Mouse (Mus musculus) mature B cell (primary cell): ENCODE results near the gene Slc38a2.

Experiments used
- in situ Hi-C: fragments of 300-500 bp; cut with MboI; formaldehyde crosslinking; loops from 2 replicates; pipeline ENCODE4 v1.14.3; 2019

Gene Slc38a2

GRCm38 (mm10) chr15:96665889-96666288, 33.6 kb downstream of the Slc38a2 start:
- in situ Hi-C loops = no loop called here

- in situ Hi-C loops = loop anchor here (5.0 kb wide), 1 partner anchor 113 kb away; no protein-coding TSS in a partner anchor
Measured at GRCm38 (mm10) chr15:96660590-96661141, 38.9 kb downstream of the Slc38a2 start.

- in situ Hi-C loops = no loop called here
Measured at GRCm38 (mm10) chr15:96658275-96658602, 41.3 kb downstream of the Slc38a2 start.

GRCm38 (mm10) chr15:96657576-96658274, 41.8 kb downstream of the Slc38a2 start:
- in situ Hi-C loops = no loop called here

- in situ Hi-C loops = no loop called here
Measured at GRCm38 (mm10) chr15:96655514-96655913, 44.0 kb downstream of the Slc38a2 start.

- in situ Hi-C loops = no loop called here
Measured at GRCm38 (mm10) chr15:96654714-96655113, 44.8 kb downstream of the Slc38a2 start.

- in situ Hi-C loops = no loop called here
Measured at GRCm38 (mm10) chr15:96653011-96653410, 46.5 kb downstream of the Slc38a2 start.

- in situ Hi-C loops = no loop called here
Measured at GRCm38 (mm10) chr15:96652531-96652930, 47.0 kb downstream of the Slc38a2 start.

- in situ Hi-C loops = no loop called here
Measured at GRCm38 (mm10) chr15:96647376-96647775, 52.2 kb downstream of the Slc38a2 start.

- in situ Hi-C loops = no loop called here
Measured at GRCm38 (mm10) chr15:96642436-96643405, 56.8 kb downstream of the Slc38a2 start, which contains the start of gene Slc38a1. TSS of gene Slc38a1 (minus strand) at chr15:96642913.

GRCm38 (mm10) chr15:96641821-96642435, 57.6 kb downstream of the Slc38a2 start:
- in situ Hi-C loops = no loop called here

- in situ Hi-C loops = no loop called here
Measured at GRCm38 (mm10) chr15:96641111-96641820, 58.3 kb downstream of the Slc38a2 start.

GRCm38 (mm10) chr15:96640291-96640985, 59.1 kb downstream of the Slc38a2 start:
- in situ Hi-C loops = no loop called here

- in situ Hi-C loops = no loop called here
Measured at GRCm38 (mm10) chr15:96639630-96640029, 59.9 kb downstream of the Slc38a2 start.

- in situ Hi-C loops = no loop called here
Measured at GRCm38 (mm10) chr15:96638656-96639055, 60.9 kb downstream of the Slc38a2 start.

GRCm38 (mm10) chr15:96638173-96638572, 61.4 kb downstream of the Slc38a2 start:
- in situ Hi-C loops = no loop called here
